Mouse (Mus musculus) gastrocnemius, postnatal 25 days (tissue): Measurements from ENCODE around the gene Evi5l. TPM values are rescaled to one million over a fixed set of nuclear protein-coding genes. Genes with fewer than 3 reads are reported as not detected.

Experiments used
- total RNA-seq, 2 experiments: library from RNA; stranded (reverse); gene quantifications; 1 replicate in 1 of 2; 2 replicates in 1 of 2; pipeline ENCODE4 v1.2.3; 2021

Evi5l gene
- total RNA-seq, 2 experiments from 2014 or later, result 14.7 to 15.5 TPM

Other genes starting within 250 kb of the Evi5l start
- gene Cd209b, start 239.7 kb upstream of the Evi5l start, total RNA-seq, result 1 to 10 TPM; 1.5 to 3.7 TPM
- under 1 TPM in 1 of 2 experiments, not detected in 1; 0.27 TPM for gene Cd209c, start 211.8 kb upstream of the Evi5l start, total RNA-seq
- gene Cd209f, start 60.7 kb upstream of the Evi5l start, total RNA-seq, result 1 to 10 TPM; 1.1 to 3.6 TPM
- 1 to 10 TPM in 1 of 2 experiments, under 1 TPM in 1; 0.26 to 1.3 TPM for gene Cd209g, start 32.5 kb upstream of the Evi5l start, total RNA-seq
- gene Prr36, start 50.9 kb downstream of the Evi5l start, total RNA-seq, result under 1 TPM in 1 of 2 experiments, not detected in 1; 0.05 TPM
- under 1 TPM in 1 of 2 experiments, not detected in 1; 0.08 TPM for gene Lrrc8e, start 60.3 kb downstream of the Evi5l start, total RNA-seq
- 10 to 100 TPM; 75.9 to 79.6 TPM for gene Map2k7, start 72.2 kb downstream of the Evi5l start, total RNA-seq
- under 1 TPM in 1 of 2 experiments, not detected in 1; 0.16 TPM for gene Gm49320, start 72.3 kb downstream of the Evi5l start, total RNA-seq
- 1 to 10 TPM; 1.5 to 1.8 TPM for gene Tgfbr3l, start 81.6 kb downstream of the Evi5l start, total RNA-seq
- gene Snapc2, start 86.5 kb downstream of the Evi5l start, total RNA-seq, result 1 to 10 TPM; 8.4 to 9.5 TPM
- under 1 TPM; 0.61 to 0.96 TPM for gene Ctxn1, start 92.7 kb downstream of the Evi5l start, total RNA-seq
- 10 to 100 TPM; 76.2 to 77.4 TPM for gene Timm44, start 109.3 kb downstream of the Evi5l start, total RNA-seq
- 10 to 100 TPM; 10.8 to 12.1 TPM for gene Ccl25, start 158.6 kb downstream of the Evi5l start, total RNA-seq
- 10 to 100 TPM; 37.2 to 38.5 TPM for gene Elavl1, start 158.8 kb downstream of the Evi5l start, total RNA-seq